Mouse (Mus musculus): ENCODE results near the gene Rph3al.

Rph3al gene

GRCm38 (mm10) chr11:75865859-75866258 lies 72.4 kb downstream of the Rph3al start:
- in situ Hi-C loops (cut with MboI; ENCODE audit: low sequenced_read_pairs), result no loop called here

GRCm38 (mm10) chr11:75865253-75865619 lies 73.0 kb downstream of the Rph3al start:
- in situ Hi-C loops (cut with MboI; ENCODE audit: low sequenced_read_pairs), result no loop called here

- in situ Hi-C loops (cut with MboI; ENCODE audit: low sequenced_read_pairs), result no loop called here
Measured at GRCm38 (mm10) chr11:75864529-75865252, 73.5 kb downstream of the Rph3al start.

- in situ Hi-C loops (cut with MboI; ENCODE audit: low sequenced_read_pairs), result no loop called here
Measured at GRCm38 (mm10) chr11:75862466-75862865, 75.8 kb downstream of the Rph3al start.

GRCm38 (mm10) chr11:75861653-75862052 lies 76.6 kb downstream of the Rph3al start:
- in situ Hi-C loops (cut with MboI; ENCODE audit: low sequenced_read_pairs), result no loop called here

GRCm38 (mm10) chr11:75861213-75861612 lies 77.0 kb downstream of the Rph3al start:
- in situ Hi-C loops (cut with MboI; ENCODE audit: low sequenced_read_pairs), result no loop called here

GRCm38 (mm10) chr11:75859460-75859859 lies 78.8 kb downstream of the Rph3al start:
- in situ Hi-C loops (cut with MboI; ENCODE audit: low sequenced_read_pairs), result no loop called here

- in situ Hi-C loops (cut with MboI; ENCODE audit: low sequenced_read_pairs), result no loop called here
Measured at GRCm38 (mm10) chr11:75858975-75859374, 79.3 kb downstream of the Rph3al start.

GRCm38 (mm10) chr11:75857781-75858180 lies 80.4 kb downstream of the Rph3al start:
- in situ Hi-C loops (cut with MboI; ENCODE audit: low sequenced_read_pairs), result no loop called here

- in situ Hi-C loops (cut with MboI; ENCODE audit: low sequenced_read_pairs), result no loop called here
Measured at GRCm38 (mm10) chr11:75854327-75854726, 83.9 kb downstream of the Rph3al start.

GRCm38 (mm10) chr11:75853067-75853636 lies 85.1 kb downstream of the Rph3al start:
- in situ Hi-C loops (cut with MboI; ENCODE audit: low sequenced_read_pairs), result no loop called here

- in situ Hi-C loops (cut with MboI; ENCODE audit: low sequenced_read_pairs), result no loop called here
Measured at GRCm38 (mm10) chr11:75852485-75852884, 85.7 kb downstream of the Rph3al start.

- in situ Hi-C loops (cut with MboI; ENCODE audit: low sequenced_read_pairs), result no loop called here
Measured at GRCm38 (mm10) chr11:75849552-75849951, 88.7 kb downstream of the Rph3al start.

- in situ Hi-C loops (cut with MboI; ENCODE audit: low sequenced_read_pairs), result no loop called here
Measured at GRCm38 (mm10) chr11:75846589-75846988, 91.6 kb downstream of the Rph3al start.

GRCm38 (mm10) chr11:75845675-75846074 lies 92.6 kb downstream of the Rph3al start:
- in situ Hi-C loops (cut with MboI; ENCODE audit: low sequenced_read_pairs), result no loop called here

- in situ Hi-C loops (cut with MboI; ENCODE audit: low sequenced_read_pairs), result no loop called here
Measured at GRCm38 (mm10) chr11:75842904-75843619, 95.2 kb downstream of the Rph3al start.

- in situ Hi-C loops (cut with MboI; ENCODE audit: low sequenced_read_pairs), result no loop called here
Measured at GRCm38 (mm10) chr11:75841503-75841902, 96.7 kb downstream of the Rph3al start.

- in situ Hi-C loops (cut with MboI; ENCODE audit: low sequenced_read_pairs), result no loop called here
Measured at GRCm38 (mm10) chr11:75839536-75840430, 98.4 kb downstream of the Rph3al start.

- in situ Hi-C loops (cut with MboI; ENCODE audit: low sequenced_read_pairs), result no loop called here
Measured at GRCm38 (mm10) chr11:75838861-75839426, 99.3 kb downstream of the Rph3al start.

- in situ Hi-C loops (cut with MboI; ENCODE audit: low sequenced_read_pairs), result no loop called here
Measured at GRCm38 (mm10) chr11:75836240-75836610, 102.0 kb downstream of the Rph3al start.
